Mouse (Mus musculus): Measurements from ENCODE around the gene Serpina1e.

GRCm38 (mm10) chr12:103985868-103986267, 27.1 kb upstream of the Serpina1e start:
- TF ChIP-seq CTCF (IDR thresholded peaks at IDR 0.05; ENCODE audit: low read depth, low read length) (no peak), POLR2A (IDR thresholded peaks at IDR 0.05; ENCODE audit: extremely low read depth, insufficient read depth, low read length) (no peak)

All from liver, adult 2 months (tissue).